Mouse (Mus musculus) C2C12 (cell line): ENCODE results near the gene Kif17.

Experiments used
- CEBPB ChIP-seq: IDR thresholded peaks from one replicate; pipeline ENCODE4 v1.6.1; 2011; ENCODE audit warnings: low read depth, mild to moderate bottlenecking, control low read depth, moderate library complexity
- CTCF ChIP-seq: IDR thresholded peaks from one replicate; pipeline ENCODE4 v1.5.1; 2011; ENCODE audit not compliant: control insufficient read depth, insufficient read depth, insufficient read length
- FOSL1 ChIP-seq: IDR thresholded peaks from one replicate; pipeline ENCODE4 v1.8.0; 2011; ENCODE audit warnings: mild to moderate bottlenecking, low read length; ENCODE audit not compliant: poor library complexity, insufficient read depth, severe bottlenecking
- MAX ChIP-seq: IDR thresholded peaks from one replicate; pipeline ENCODE4 v1.6.1; 2011; ENCODE audit warnings: mild to moderate bottlenecking, control low read depth
- USF1 ChIP-seq: IDR thresholded peaks from one replicate; pipeline ENCODE4 v1.6.1; 2011; ENCODE audit warnings: low read depth, mild to moderate bottlenecking, control low read depth, moderate library complexity

DNA sequence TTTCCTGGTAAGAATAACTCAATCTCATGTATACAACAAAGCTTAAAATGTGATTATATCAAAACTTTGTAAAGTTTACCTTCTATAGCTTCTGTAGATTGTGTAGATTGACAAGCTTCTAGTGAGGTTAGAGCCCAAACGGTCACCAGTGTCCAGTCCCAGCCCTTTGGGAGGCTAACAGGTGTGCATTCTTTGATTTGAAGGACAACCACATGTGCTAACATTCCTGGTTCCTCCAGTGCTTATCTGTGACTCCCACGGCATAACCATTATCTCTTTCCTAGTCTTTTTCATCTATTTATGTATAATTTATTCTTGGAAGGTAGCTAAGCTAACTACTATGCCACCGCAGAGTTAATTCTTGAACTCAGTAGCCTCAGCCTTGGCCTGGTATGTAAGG is 49.5 kb upstream of the Kif17 start:
- TF ChIP-seq CTCF (no peak), USF1 (no peak), CEBPB (no peak), MAX (no peak), FOSL1 (no peak)
